Comparison of ENCODE assay signal across 24 mouse cellular contexts in genomic region chr10:125488350-125488749, GRCm38 (mm10).
A peak's percentile ranks its signal among the peaks of the same experiment; 100 is the strongest.
DNase-seq lines count a peak whose midpoint lies in the region; ATAC-seq lines count a peak whose summit lies in the region.
"Had no signal": no experiment of that assay in that cellular context is flagged by ENCODE, and none has a peak within 500 bp of the region (broad histone marks: within the 10 kb centered on the region; RNA-seq: fewer than 3 reads in every experiment).

No protein-coding gene starts in this region.

- no peaks in the 10 kb centered on the region for H3K4me1 ChIP-seq in intestine, embryonic 16.5 days (ENCODE audit: control insufficient read depth, insufficient read depth, low read length)
- H3K4me1 ChIP-seq: embryonic facial prominence, embryonic 12.5 days; embryonic facial prominence, embryonic 15.5 days; forebrain, embryonic 12.5 days; hindbrain, embryonic 10.5 days; hindbrain, embryonic 13.5 days had no signal

- no peak overlapping the region for H3K4me3 ChIP-seq in intestine, embryonic 16.5 days (ENCODE audit: low read length)
- H3K4me3 ChIP-seq: embryonic facial prominence, embryonic 12.5 days; embryonic facial prominence, embryonic 15.5 days; forebrain, embryonic 12.5 days; hindbrain, embryonic 10.5 days; hindbrain, embryonic 13.5 days had no signal

- no peak overlapping the region for H3K4me2 ChIP-seq in intestine, embryonic 16.5 days (ENCODE audit: low read depth, low read length)
- H3K4me2 ChIP-seq: embryonic facial prominence, embryonic 12.5 days; embryonic facial prominence, embryonic 15.5 days; forebrain, embryonic 12.5 days; heart, embryonic 11.5 days; hindbrain, embryonic 13.5 days had no signal

- H3K27ac ChIP-seq in intestine, embryonic 16.5 days (ENCODE audit: low read length), result no peak overlapping the region
- H3K27ac ChIP-seq: embryonic facial prominence, embryonic 12.5 days; embryonic facial prominence, embryonic 15.5 days; forebrain, embryonic 12.5 days; hindbrain, embryonic 10.5 days; hindbrain, embryonic 13.5 days had no signal

- peak; percentile 95 for ATAC-seq in common myeloid progenitor, adult 5-6 weeks (replicated peaks; ENCODE audit: low read depth, poor library complexity, severe bottlenecking)
- peak; percentile 95 to 97 for ATAC-seq in hematopoietic stem cell, adult 5-6 weeks (replicated peaks in 1 of 2; ENCODE audit: insufficient read depth in 1 of 2, low FRiP score in 2 of 2, low TSS enrichment in 1 of 2, low read depth in 1 of 2, poor library complexity in 2 of 2, severe bottlenecking in 2 of 2)
- ATAC-seq in megakaryocyte-erythroid progenitor cell, adult 5-6 weeks (replicated peaks; ENCODE audit: low FRiP score, low TSS enrichment, poor library complexity, severe bottlenecking), result peak; percentile 88
- no peak for ATAC-seq in intestine, embryonic 16.5 days
- ATAC-seq: forebrain, embryonic 16.5 days; hindbrain, embryonic 16.5 days had no signal

- no peaks in the 10 kb centered on the region for H3K27me3 ChIP-seq in intestine, embryonic 16.5 days (replicated peaks; ENCODE audit: control insufficient read depth, insufficient read depth, low read length)
- H3K27me3 ChIP-seq: embryonic facial prominence, embryonic 12.5 days; embryonic facial prominence, embryonic 15.5 days; forebrain, embryonic 12.5 days; hindbrain, embryonic 13.5 days had no signal

- H3K36me3 ChIP-seq in intestine, embryonic 16.5 days (ENCODE audit: control insufficient read depth, insufficient read depth, low read length), result no peaks in the 10 kb centered on the region
- H3K36me3 ChIP-seq: embryonic facial prominence, embryonic 12.5 days; embryonic facial prominence, embryonic 15.5 days; forebrain, embryonic 12.5 days; hindbrain, embryonic 10.5 days; hindbrain, embryonic 13.5 days had no signal

- H3K9ac ChIP-seq in intestine, embryonic 16.5 days (ENCODE audit: low read depth, low read length), result no peak overlapping the region
- H3K9ac ChIP-seq: embryonic facial prominence, embryonic 12.5 days; embryonic facial prominence, embryonic 15.5 days; forebrain, embryonic 12.5 days; hindbrain, embryonic 13.5 days had no signal

- 78% methylated on average over 3 of the region's 3 CpGs for WGBS in intestine, embryonic 16.5 days

- H3K9me3 ChIP-seq in intestine, embryonic 16.5 days (ENCODE audit: control insufficient read depth, low read length), result no peaks in the 10 kb centered on the region
- H3K9me3 ChIP-seq: embryonic facial prominence, embryonic 12.5 days; embryonic facial prominence, embryonic 15.5 days; forebrain, embryonic 12.5 days; hindbrain, embryonic 10.5 days; hindbrain, embryonic 13.5 days had no signal

- peak; percentile 6 for DNase-seq in MEL-GATA-1-ER (ENCODE audit: extremely low read depth, low read depth)
- DNase-seq in yolk sac, embryonic 10.5 days (ENCODE audit: low spot score), result no peak
- no peak for DNase-seq in neural tube, embryonic 10.5 days (ENCODE audit: extremely low spot score, low spot score)
- no peak for DNase-seq in adrenal gland, postnatal 25 days
- DNase-seq: adrenal gland, adult 2 months; adrenal gland, postnatal 14 days; cerebellum, adult 18-20 months; cerebellum, adult 9-10 months; cerebellum, postnatal 14 days; gastrocnemius, postnatal 10 days; gastrocnemius, postnatal 36 days; heart, adult 11 months had no signal
